Mouse (Mus musculus) heart, embryonic 10.5 days (tissue): ENCODE measurements around the gene Entr1. TPM values are rescaled to one million over a fixed set of nuclear protein-coding genes. Genes with fewer than 3 reads are reported as not detected.

Source experiments
- DNase-seq: peaks from one replicate; pipeline ENCODE4 v3.0.0-alpha.2; 2017; ENCODE audit warnings: low spot score
- H3K27ac ChIP-seq: fragments of 300-500 bp; sonication (generic); 2 replicates; pipeline ENCODE4 v1.5.1; 2016; ENCODE audit warnings: mild to moderate bottlenecking
- H3K27me3 ChIP-seq: fragments of 300-500 bp; sonication (generic); 2 replicates; pipeline ENCODE4 v1.6.1; 2016; ENCODE audit warnings: mild to moderate bottlenecking; ENCODE audit not compliant: poor library complexity, insufficient read depth, severe bottlenecking
- H3K36me3 ChIP-seq: fragments of 300-500 bp; sonication (generic); 2 replicates; pipeline ENCODE4 v1.6.1; 2016; ENCODE audit warnings: mild to moderate bottlenecking, moderate library complexity
- H3K4me1 ChIP-seq: fragments of 300-500 bp; sonication (generic); 2 replicates; pipeline ENCODE4 v1.6.1; 2016; ENCODE audit warnings: mild to moderate bottlenecking
- H3K4me3 ChIP-seq: fragments of 300-500 bp; sonication (generic); 2 replicates; pipeline ENCODE4 v1.5.1; 2016; ENCODE audit warnings: mild to moderate bottlenecking, moderate library complexity
- H3K9me3 ChIP-seq: fragments of 300-500 bp; sonication (generic); 2 replicates; pipeline ENCODE4 v1.6.1; 2016; ENCODE audit warnings: mild to moderate bottlenecking, moderate library complexity
- WGBS: fragments of 180-500 bp; shearing (Covaris S2); methylation state at CpG from one replicate; pipeline ENCODE4 v1.1.7; 2016; 5-methylcytosine and 5-hydroxymethylcytosine counted together
- polyA plus RNA-seq: library from polyadenylated mRNA; unstranded; fragments of >200 nt; fragmentation: Nextera tagmentation; extraction: Ambion mirVana; gene quantifications from 2 replicates; pipeline ENCODE4 v1.2.1, GENCODE M21; 2016

The Entr1 gene
- polyA plus RNA-seq, 1 experiment from 2014 or later = 113 TPM

DNA sequence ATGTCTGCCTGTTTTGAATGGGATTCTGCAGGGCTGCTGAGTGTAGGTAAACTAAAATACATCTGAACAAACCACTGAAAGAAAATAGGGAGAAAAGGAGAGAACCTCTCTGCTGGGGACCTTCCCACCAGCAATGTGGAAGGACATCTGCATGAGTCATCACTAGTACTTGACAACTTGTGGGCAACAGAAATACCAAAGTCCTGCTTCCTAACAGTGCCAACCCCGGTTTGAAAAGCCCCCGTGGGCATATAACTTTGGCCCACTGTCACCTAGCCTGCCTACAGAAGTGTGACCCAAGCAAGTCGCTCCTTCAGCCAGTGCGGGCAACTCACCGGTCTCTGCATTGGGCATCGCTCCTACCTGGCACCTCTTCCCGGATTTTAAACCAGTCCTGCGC is 16.7 kb downstream of the Entr1 start:
- no peaks in the 10 kb centered on the region for H3K27me3 ChIP-seq
- no peak overlapping the region for H3K4me3 ChIP-seq
- no peaks in the 10 kb centered on the region for H3K4me1 ChIP-seq
- peaks cover 99% of the 10 kb centered on the region for H3K36me3 ChIP-seq
- H3K9me3 ChIP-seq = no peaks in the 10 kb centered on the region
- H3K27ac ChIP-seq = no peak overlapping the region
- no peak for DNase-seq
- 95% methylated on average over 8 of the region's 8 CpGs for WGBS

DNA sequence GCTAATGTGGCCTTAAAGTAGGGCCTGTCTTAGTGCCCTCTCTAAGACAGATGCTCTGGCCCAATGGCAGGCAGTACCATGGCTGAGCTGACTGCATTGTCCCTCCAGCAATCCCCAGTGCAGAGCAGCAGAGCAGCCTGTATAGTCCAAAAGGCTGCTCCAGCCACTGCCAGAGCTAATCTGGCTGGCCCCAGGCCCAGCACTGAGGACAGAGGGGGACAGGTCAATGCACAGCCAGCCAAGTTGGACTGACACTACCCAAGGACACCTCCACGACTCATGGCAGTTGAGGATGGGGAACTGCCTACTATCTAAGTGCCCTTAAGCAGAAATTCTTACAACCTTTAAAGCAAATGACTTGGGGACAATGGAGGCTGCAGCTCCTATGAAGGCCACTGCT is 20.5 kb downstream of the Entr1 start:
- WGBS = 92% methylated on average over 1 of the region's 1 CpGs

DNA sequence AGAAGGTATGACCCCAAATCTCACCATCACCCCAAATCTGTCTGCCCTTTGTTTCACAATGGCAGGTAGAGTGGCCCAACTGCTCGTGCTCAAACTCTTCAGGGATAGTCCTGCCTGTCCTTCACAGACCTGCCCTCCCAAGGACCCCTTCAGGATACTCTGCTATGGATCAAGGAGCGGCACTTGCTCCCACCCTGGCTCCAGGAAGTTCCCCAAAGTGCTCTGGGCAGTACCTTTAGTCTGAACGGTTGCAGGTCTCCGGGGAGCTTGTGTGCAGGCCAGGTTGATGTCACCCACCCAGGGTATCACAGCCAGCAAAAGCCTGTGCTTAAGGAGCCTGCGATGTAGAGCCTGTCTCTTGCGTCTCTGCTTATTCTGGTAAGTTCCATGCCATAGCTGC is 21.2 kb downstream of the Entr1 start:
- no peak overlapping the region for H3K27ac ChIP-seq
- no peaks in the 10 kb centered on the region for H3K27me3 ChIP-seq
- peaks cover 99% of the 10 kb centered on the region for H3K36me3 ChIP-seq
- H3K4me3 ChIP-seq = no peak overlapping the region
- H3K9me3 ChIP-seq = no peaks in the 10 kb centered on the region
- peaks cover 6% of the 10 kb centered on the region; the same call in 1 of the 2 replicates for H3K4me1 ChIP-seq
- WGBS = 93% methylated on average over 6 of the region's 6 CpGs
- no peak for DNase-seq

More for the DNA sequence above, 20.5 kb downstream of the Entr1 start:
- H3K9me3 ChIP-seq = no peaks in the 10 kb centered on the region
- no peak overlapping the region for H3K4me3 ChIP-seq
- H3K36me3 ChIP-seq = peaks cover 99% of the 10 kb centered on the region
- H3K27ac ChIP-seq = no peak overlapping the region
- H3K4me1 ChIP-seq = peaks cover 6% of the 10 kb centered on the region; the same call in 1 of the 2 replicates
- H3K27me3 ChIP-seq = no peaks in the 10 kb centered on the region
- no peak for DNase-seq

DNA sequence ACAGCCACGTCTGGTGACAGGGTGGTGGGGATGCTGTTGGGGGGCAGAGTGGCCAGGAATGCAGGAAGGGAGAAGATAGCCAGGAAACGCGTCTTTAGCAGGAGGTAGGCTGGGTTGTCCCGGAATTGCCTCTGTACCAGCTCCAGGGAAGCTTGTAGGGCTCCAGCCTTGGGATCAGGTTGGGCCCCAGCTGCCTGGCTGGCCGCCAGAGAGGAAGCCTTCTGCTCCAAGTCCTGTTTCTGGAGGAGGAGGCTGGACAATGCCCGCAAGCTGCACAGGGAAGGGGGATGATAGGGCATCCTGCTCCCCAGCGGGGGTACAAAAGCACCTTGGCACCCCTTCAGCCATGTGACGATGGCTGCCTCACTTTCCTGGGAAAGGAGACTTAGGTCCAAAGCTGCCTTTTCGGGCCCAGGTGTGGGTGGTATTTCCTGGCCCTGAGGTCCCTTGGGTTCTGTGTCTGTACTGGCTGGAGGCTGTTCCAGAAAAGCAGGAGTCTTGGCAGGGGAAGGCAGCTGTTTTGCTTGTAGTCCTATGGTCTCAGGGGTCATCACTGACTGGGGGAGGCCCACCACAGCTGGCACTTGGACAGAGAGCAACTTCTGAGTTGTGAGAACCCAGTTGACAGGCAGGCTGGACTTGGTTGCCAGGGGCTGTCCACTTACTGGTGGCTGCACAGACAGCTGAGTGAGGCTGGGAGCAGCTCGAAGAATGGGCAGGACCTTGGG is 24.2 kb downstream of the Entr1 start:
- peaks cover 11% of the 10 kb centered on the region for H3K4me1 ChIP-seq
- 82% methylated on average over 10 of the region's 10 CpGs for WGBS
- no peak for DNase-seq
- no peak overlapping the region for H3K4me3 ChIP-seq
- peaks cover 73% of the 10 kb centered on the region for H3K36me3 ChIP-seq
- H3K27me3 ChIP-seq = no peaks in the 10 kb centered on the region
- no peak overlapping the region for H3K27ac ChIP-seq
- no peaks in the 10 kb centered on the region for H3K9me3 ChIP-seq

DNA sequence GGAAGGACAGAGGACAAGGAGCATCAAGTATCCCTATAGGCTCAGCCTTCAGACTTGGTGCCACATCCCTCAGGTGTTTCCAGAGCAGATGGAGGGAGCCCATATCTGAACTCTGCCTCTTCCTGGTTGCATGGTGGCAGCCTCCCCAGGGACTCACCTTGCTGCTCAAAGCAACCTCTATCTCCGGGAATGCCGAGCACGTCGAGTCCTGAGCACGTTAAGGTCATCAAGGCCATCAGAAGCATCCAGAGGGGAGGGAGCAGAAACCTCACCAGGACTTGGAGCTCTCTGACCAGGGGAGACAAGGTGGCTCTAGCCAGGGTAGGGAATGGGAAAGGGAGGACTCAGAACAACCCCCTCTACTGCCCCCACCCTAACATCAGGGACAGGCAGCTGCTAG is 25.6 kb downstream of the Entr1 start:
- Histone ChIP-seq H3K36me3 (peaks cover 58% of the 10 kb centered on the region), H3K4me3 (no peak overlapping the region), H3K27me3 (no peaks in the 10 kb centered on the region), H3K4me1 (peaks cover 15% of the 10 kb centered on the region), H3K27ac (no peak overlapping the region), H3K9me3 (no peaks in the 10 kb centered on the region)
- 67% methylated on average over 5 of the region's 5 CpGs for WGBS
- no peak for DNase-seq

DNA sequence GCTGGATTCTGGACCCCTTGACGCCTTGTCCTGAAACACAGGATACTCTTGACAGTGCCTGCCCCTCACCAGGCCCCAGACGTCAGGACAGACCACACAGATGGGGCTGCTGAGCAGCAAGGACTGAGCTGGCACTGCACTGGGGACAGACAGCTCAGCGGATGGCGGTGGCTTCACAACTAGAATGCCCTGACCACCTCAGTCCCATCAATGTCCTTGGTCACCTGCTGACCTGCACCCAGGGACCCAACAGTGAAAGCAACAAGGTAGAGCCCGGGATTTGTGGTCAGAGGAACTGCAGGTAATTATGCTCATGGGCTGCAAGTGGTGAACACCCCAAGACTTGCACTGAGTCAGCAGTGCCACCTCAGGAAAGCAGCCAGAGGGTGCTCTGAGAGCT is 26.1 kb downstream of the Entr1 start:
- H3K4me1 ChIP-seq = peaks cover 15% of the 10 kb centered on the region
- no peaks in the 10 kb centered on the region for H3K27me3 ChIP-seq
- H3K27ac ChIP-seq = no peak overlapping the region
- no peak for DNase-seq
- H3K9me3 ChIP-seq = no peaks in the 10 kb centered on the region
- peaks cover 53% of the 10 kb centered on the region for H3K36me3 ChIP-seq
- WGBS = 79% methylated on average over 5 of the region's 5 CpGs
- no peak overlapping the region for H3K4me3 ChIP-seq

DNA sequence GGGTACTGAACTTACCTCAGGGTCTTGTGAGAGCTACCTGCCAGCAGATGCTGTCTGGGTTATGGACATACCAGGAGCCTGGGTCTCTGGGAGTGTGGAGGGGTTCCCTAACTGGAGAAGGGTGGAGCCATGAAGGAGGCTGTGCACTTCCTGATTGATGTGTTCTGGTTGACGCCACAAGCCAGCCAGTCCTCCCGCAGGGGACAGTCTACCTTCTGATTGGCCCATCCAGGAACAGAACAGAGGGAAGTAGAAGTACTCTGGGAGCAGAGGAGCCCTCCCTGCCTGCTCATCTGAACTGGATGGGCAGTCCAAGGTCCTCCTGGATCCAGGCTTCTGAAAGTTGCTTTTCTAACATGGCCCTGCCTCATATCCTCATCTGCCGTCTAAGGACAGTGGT is 28.3 kb downstream of the Entr1 start, which contains the start of gene Card9:
Gene Card9 (minus strand): TSS at position 147 of the 400 bp plus-strand sequence.
- no peak for DNase-seq
- WGBS = 49% methylated on average over 3 of the region's 3 CpGs
- Histone ChIP-seq H3K4me3 (no peak within 1 kb of the TSS), H3K36me3 (peaks cover 31% of the 10 kb centered on the region), H3K9me3 (no peaks in the 10 kb centered on the region), H3K27ac (no peak within 1 kb of the TSS), H3K27me3 (peaks cover 4% of the 10 kb centered on the region), H3K4me1 (peaks cover 21% of the 10 kb centered on the region)

DNA sequence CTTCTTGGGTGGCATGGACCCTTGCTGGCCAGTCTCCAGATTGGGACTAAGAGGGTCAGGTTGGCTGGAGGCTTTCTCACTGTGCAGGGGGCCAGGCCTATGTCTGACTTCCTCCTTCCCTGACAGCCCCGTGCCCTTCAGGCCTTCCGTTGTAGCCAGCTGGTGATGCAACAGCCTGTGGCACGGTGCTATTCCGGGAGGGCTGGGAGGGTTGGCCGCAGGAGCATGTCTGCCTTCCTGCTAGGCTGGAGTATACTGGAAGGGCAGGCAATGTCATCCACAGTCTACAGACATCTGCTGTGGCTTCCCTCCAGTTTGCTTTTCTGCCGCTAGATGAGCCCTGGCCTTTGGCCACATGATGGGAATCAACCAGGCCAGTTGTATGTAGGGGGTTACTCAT is 29.1 kb downstream of the Entr1 start:
- Histone ChIP-seq H3K4me3 (no peak overlapping the region), H3K36me3 (peaks cover 23% of the 10 kb centered on the region), H3K27me3 (peaks cover 4% of the 10 kb centered on the region), H3K9me3 (no peaks in the 10 kb centered on the region), H3K4me1 (peaks cover 21% of the 10 kb centered on the region), H3K27ac (no peak overlapping the region)
- no peak for DNase-seq
- WGBS = 75% methylated on average over 6 of the region's 6 CpGs

DNA sequence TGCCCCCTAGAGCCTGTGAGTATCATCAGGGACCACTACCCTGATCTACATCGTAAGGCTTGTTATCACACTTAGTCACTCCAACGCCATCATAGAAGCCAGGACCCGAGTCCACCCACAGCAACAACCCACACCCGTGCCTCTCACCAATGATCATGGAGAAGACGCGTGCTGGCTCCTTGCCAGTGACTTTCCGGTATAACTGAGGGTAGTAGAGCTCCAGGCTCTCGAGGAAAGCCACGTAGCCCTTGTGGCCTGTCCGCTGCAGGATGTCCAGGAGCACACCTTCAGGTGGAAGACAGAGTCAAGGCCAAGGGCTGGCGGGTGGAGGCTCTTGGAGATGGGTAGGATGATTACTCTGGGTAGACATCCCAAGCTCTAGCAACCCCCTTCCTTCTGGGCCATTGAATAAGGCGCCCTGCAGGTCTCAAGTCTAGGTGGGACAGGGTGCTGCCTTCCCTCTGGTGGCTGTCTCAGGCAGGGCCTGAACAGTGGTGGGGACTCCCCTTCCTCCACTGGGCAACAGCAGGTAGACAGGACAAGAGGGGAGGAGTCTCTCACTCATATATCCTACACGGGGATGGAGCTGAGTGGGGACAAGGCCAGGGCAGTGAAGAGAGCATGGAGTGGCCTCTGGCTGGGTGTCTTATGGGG is 30.3 kb downstream of the Entr1 start:
- Histone ChIP-seq H3K4me3 (no peak overlapping the region), H3K27me3 (peaks cover 4% of the 10 kb centered on the region), H3K9me3 (no peaks in the 10 kb centered on the region), H3K27ac (no peak overlapping the region), H3K36me3 (peaks cover 12% of the 10 kb centered on the region), H3K4me1 (peaks cover 15% of the 10 kb centered on the region; the same call in 1 of the 2 replicates)
- WGBS = 83% methylated on average over 13 of the region's 13 CpGs
- DNase-seq = no peak

DNA sequence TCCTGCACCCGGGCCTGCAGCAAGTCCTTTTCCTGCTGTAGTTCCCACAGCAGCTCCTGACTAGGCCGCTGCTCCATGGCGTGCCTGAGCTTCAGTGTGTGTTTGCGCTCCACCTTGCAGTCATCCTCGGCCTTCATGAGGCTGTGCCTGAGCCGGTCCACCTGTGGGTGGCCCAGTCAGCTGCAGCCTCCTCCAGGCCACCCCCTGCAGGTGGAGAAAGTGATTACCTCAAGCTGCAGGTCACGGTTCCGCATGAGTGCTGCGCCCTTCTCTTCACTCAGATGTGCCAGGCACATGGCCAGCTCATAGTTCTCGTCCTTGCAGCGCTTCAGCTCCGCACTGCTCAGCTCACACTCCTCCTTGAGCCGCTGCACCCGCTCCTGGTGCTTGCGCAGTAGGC is 31.6 kb downstream of the Entr1 start:
- Histone ChIP-seq H3K27ac (no peak overlapping the region), H3K27me3 (peaks cover 4% of the 10 kb centered on the region), H3K4me3 (no peak overlapping the region), H3K9me3 (no peaks in the 10 kb centered on the region), H3K36me3 (no peaks in the 10 kb centered on the region), H3K4me1 (peaks cover 20% of the 10 kb centered on the region)
- 50% methylated on average over 15 of the region's 15 CpGs for WGBS
- no peak for DNase-seq

DNA sequence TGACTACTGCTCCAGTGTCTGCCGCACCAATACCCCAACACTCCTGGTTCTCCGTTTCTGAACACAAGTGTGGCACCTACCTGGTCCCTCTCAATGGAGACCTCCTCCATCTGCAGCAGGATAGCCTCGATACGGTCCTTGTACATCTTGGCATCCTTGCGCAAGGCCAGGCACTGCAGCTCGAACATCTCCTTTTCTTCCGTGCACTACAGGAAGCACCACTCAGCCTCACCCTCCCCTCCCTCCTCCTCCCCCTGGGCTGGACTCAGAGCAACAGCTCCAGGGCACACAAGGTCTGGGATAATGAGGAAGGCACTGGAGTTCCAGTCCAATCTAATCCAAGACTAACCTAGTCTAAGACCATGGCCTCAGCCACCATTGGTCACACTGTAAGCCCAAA is 32.4 kb downstream of the Entr1 start:
- Histone ChIP-seq H3K9me3 (no peaks in the 10 kb centered on the region), H3K36me3 (no peaks in the 10 kb centered on the region), H3K4me3 (no peak overlapping the region), H3K27me3 (peaks cover 4% of the 10 kb centered on the region), H3K4me1 (peaks cover 23% of the 10 kb centered on the region), H3K27ac (no peak overlapping the region)
- WGBS = 73% methylated on average over 7 of the region's 7 CpGs
- DNase-seq = no peak

DNA sequence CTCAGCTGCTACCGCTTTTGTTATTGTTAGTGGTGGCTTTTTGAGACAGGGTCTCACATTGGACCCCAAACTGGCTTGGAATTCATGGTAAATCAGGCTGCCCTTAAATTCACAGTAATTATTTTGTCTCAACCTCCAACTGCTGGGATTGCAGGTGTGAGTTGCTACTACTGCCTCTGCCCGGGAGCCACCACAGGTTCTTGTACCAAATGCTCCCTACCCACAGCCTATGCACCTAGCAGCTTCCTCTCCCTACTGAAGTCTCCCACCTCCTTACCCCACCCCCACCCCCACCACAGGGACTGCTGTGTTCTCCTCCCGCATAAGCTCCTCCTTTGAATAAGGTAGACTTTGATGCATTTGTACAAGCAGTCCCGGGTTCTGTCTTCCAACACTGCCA is 32.9 kb downstream of the Entr1 start:
- 68% methylated on average over 4 of the region's 4 CpGs for WGBS
- no peaks in the 10 kb centered on the region for H3K9me3 ChIP-seq
- H3K27me3 ChIP-seq = peaks cover 4% of the 10 kb centered on the region
- no peak for DNase-seq
- H3K4me1 ChIP-seq = peaks cover 24% of the 10 kb centered on the region
- H3K4me3 ChIP-seq = no peak overlapping the region
- no peaks in the 10 kb centered on the region for H3K36me3 ChIP-seq
- H3K27ac ChIP-seq = no peak overlapping the region

DNA sequence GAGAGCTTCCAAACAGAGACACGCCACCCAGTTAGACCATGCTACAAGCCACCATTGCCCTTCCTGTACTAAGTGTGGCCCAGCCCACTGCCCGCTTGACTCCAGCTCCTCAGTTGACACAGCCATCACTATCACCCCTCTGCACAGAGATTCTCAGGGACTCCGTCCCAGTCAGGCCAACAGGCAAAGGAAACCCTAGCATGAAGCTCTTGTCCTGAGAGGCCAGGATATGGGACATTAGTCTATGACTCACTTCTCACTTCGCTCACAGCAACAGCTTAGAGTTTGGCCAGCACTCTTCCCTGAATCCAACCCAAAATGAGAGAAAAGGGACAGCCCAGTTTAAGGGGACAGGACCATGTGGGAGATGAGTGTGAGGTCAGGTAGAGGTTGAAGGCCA is 34.7 kb downstream of the Entr1 start:
- Histone ChIP-seq H3K4me1 (peaks cover 30% of the 10 kb centered on the region), H3K36me3 (peaks cover 11% of the 10 kb centered on the region), H3K4me3 (no peak overlapping the region), H3K9me3 (no peaks in the 10 kb centered on the region), H3K27ac (no peak overlapping the region), H3K27me3 (peaks cover 4% of the 10 kb centered on the region)
- DNase-seq = no peak
- 81% methylated on average over 4 of the region's 4 CpGs for WGBS
